Mouse (Mus musculus): Measurements from ENCODE around the gene En1.

- TF ChIP-seq GATA1 (IDR thresholded peaks at IDR 0.05; ENCODE audit: borderline replicate concordance, low read length) (no peak), FLI1 (IDR thresholded peaks at IDR 0.05; ENCODE audit: low read length) (no peak)
These were observed 42.3 kb upstream of the En1 start for GRCm38 (mm10) chr1:120559911-120560310.

All from megakaryocyte, embryonic 14.5 days (primary cell).